Mouse (Mus musculus) heart, postnatal 36 days (tissue): ENCODE data around the gene Mat2b. TPM values are rescaled to one million over a fixed set of nuclear protein-coding genes. Genes with fewer than 3 reads are reported as not detected.
"Not testable (repeated sequence)": the region's sequence is repeated elsewhere in the genome, so short reads cannot be mapped to it uniquely, and the experiment has no call there.

Experiments used
- DNase-seq, 2 experiments: peaks; one replicate each; pipeline ENCODE4 v3.0.0; 2021 to 2022
- intact Hi-C: fragments of 180-260 bp; cut with DNase I; formaldehyde crosslinking; loops from one replicate; pipeline ENCODE4 v1.15.1; 2025
- total RNA-seq, 2 experiments: library from RNA; stranded (reverse); gene quantifications; 2 replicates each; pipeline ENCODE4 v1.2.3; 2021

Gene Mat2b
- 100 to 1,000 TPM; 107 TPM for total RNA-seq

DNA sequence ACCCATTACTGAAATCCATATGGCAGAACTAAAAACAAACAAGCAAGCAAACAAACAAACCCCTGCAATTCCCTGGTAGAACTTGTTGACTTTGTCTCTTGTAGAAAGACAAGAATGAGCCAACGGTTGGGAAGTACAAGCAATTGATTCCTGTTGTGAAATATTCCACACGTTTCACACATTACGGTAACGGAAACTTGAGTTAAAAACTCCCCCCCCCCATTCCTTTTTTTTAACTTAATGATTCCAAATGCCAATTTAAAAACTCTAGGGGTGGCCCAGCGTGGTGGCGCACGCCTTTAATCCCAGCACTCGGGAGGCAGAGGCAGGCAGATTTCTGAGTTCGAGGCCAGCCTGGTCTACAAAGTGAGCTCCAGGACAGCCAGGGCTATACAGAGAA is at the start of gene Mat2b:
Mat2b (minus strand) TSS at position 101 of the 400 bp plus-strand sequence.
- no peak for DNase-seq
- intact Hi-C loops = no loop called here

DNA sequence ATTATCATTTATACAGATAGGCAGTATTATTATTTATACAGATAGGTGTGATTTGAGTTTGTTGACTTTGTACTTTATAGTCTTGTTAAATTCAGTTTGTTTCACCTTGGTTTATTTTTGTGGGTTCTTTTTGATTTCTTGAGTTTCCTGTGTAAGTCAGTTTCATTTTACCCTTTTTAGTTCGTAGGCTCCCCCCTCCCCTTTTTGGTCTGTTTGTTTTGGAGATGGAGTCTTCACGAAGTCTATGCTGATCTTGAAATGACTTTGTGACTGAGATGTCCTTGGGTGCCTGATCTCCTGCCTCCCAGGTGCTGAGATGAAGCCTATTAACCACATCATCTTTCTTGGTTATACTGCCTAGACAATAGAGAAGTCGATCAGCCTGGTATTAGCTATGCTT is 49.3 kb upstream of the Mat2b start:
- intact Hi-C loops = no loop called here
- no peak for DNase-seq

DNA sequence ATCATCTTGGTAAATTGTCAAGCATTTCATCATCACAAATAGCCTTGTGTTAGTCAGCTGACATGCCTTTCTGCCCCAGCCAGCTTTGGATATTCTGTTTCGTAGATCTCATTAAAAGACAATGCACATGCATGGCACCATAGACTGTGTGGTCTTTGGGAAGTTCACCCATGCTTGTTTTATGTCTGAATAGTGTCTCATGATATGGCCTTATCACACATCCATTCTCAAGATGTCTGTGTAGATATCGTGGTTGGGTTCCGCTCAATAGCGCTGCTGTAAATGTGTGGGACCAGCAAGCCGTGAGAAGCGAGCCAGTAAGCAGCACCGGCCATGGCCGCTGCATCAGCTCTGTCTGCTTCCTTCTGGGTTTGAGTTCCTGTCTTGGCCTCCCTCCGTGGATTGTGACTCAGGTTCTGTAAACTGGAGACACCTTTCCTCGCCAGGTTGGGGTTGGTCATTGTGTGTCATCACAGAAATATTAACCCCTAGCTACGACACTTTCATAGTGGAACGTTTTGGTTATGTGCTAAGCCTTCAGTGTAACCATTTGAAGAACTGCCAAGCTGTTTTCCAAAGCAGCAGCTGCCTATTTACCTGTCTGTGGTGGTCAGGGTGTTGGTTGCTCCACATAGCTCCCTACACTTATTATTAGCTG is 46.7 kb upstream of the Mat2b start:
- intact Hi-C loops = no loop called here
- no peak for DNase-seq

DNA sequence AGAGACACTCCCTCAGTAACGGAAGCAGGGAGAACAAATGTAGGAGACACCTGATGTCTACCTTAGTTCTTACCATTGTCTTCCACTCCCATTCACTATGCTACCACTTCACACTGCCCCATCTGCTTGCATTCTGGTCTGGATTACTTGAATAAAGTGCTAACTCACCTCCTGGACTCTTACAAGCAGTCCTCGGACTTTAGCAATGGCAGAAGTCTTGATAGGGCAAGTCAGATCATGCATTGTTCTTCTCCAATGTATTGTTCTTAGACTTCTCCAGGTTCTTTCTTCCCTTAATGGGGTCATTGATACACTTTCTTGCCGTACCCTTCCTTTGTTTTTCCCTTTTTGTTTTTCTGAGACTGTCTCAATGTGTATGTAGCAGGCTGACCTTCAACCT is 42.4 kb upstream of the Mat2b start:
- no peak for DNase-seq
- intact Hi-C loops = no loop called here

- intact Hi-C loops = loop anchor here (1.0 kb wide), 1 partner anchor 20 kb away; no protein-coding TSS in a partner anchor
- DNase-seq = no peak
Measured at GRCm38 (mm10) chr11:40734251-40734752, 39.3 kb upstream of the Mat2b start.

DNA sequence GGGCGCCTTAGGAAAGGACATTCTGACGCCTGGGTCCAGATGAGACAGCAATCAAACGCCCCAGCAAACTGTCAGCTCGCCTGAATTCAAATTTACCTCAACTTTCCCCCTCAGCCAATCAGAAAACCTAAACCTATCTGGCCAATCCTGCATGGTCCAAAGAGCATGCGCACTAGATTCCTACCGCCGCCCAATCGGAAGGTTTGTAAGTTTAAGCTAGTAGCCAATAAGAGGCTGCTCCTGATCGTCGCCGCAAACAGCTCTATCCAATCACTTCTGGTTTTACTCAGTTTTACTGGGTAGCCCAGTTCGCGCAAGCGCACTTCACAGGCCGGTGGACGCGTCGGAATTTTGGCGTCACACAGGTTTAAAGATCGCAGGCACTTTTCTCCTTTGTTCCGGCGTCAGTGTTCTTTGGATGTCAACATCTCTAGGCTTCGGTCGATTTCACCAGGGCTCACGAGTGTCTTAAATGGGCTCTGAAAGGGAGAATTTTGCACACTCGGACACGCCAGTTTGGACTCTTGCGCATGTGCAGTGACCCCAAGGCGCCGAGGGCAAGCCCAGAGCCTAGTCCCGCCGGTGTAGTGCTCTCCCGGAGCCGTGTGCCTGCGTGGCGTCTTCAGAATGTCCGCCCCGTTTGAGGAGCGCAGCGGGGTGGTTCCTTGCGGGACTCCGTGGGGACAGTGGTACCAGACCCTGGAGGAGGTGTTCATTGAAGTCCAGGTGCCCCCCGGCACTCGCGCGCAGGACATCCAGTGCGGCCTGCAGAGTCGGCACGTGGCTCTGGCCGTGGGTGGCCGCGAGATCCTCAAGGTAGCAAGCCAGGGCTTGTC is 38.6 kb upstream of the Mat2b start, which contains the start of the genes Hmmr and Nudcd2:
Hmmr (minus strand) TSS at position 84 of the 836 bp plus-strand sequence.
Nudcd2 (plus strand) TSS at position 329 of the 836 bp plus-strand sequence.
- DNase-seq = peak; percentile 86 to 91
- intact Hi-C loops = loop anchor here (1.0 kb wide), 2 partner anchors 21 to 41 kb away; no protein-coding TSS in a partner anchor

- DNase-seq = no peak
- intact Hi-C loops = loop anchor here (1.0 kb wide), 1 partner anchor 41 kb away; no protein-coding TSS in a partner anchor
Measured at GRCm38 (mm10) chr11:40732997-40733338, 38.0 kb upstream of the Mat2b start.

GRCm38 (mm10) chr11:40718324-40718723 is 23.3 kb upstream of the Mat2b start:
- intact Hi-C loops = no loop called here
- DNase-seq = no peak

DNA sequence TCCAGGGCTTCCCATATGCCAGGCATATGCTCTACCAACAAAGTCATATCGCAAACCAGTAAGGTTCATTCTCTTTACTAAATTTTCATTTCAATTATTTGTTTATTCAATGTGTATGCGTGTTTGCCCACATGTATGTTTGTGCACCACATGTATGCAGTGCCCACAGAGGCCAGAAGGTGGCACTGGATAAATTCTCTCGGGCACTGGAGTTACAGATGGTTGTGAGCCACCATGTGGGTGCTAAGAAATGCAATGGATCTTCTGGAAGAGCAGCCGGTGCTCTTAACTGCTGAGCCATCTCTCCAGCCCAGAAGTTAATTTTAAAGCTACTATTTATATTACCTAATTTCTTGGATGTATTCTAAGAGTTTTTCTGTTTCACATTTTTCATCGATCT is 20.5 kb upstream of the Mat2b start:
- DNase-seq = no peak
- intact Hi-C loops = no loop called here

- intact Hi-C loops = no loop called here
- peak; percentile 19 to 20 for DNase-seq
Measured at GRCm38 (mm10) chr11:40713858-40714257, 18.9 kb upstream of the Mat2b start.

DNA sequence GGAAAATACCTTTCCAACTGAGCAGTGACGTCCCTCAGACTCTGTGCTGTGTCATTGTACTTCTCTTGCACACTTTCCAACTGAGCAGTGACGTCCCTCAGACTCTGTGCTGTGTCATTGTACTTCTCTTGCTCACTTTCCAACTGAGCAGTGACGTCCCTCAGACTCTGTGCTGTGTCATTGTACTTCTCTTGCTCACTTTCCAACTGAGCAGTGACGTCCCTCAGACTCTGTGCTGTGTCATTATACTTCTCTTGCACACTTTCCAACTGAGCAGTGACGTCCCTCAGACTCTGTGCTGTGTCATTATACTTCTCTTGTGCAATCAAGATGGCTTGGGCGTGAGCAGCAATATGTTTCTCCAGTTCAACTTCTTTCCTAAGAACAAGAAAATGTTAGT is 14.9 kb upstream of the Mat2b start:
- intact Hi-C loops, DNase-seq: not testable (repeated sequence)

- intact Hi-C loops = no loop called here
- DNase-seq = peak; percentile 65 to 78
Measured at GRCm38 (mm10) chr11:40694311-40695087, 504 bp downstream of the Mat2b start.

GRCm38 (mm10) chr11:40693366-40693951 is 1.5 kb downstream of the Mat2b start:
- peak; percentile 67 to 70 for DNase-seq
- intact Hi-C loops = no loop called here

GRCm38 (mm10) chr11:40692511-40693365 is 2.3 kb downstream of the Mat2b start:
- intact Hi-C loops = loop anchor here (1.0 kb wide), 2 partner anchors 41 to 63 kb away; partner anchors contain the start of genes Ccng1, Hmmr and Nudcd2
- peak; percentile 94 to 96 for DNase-seq

DNA sequence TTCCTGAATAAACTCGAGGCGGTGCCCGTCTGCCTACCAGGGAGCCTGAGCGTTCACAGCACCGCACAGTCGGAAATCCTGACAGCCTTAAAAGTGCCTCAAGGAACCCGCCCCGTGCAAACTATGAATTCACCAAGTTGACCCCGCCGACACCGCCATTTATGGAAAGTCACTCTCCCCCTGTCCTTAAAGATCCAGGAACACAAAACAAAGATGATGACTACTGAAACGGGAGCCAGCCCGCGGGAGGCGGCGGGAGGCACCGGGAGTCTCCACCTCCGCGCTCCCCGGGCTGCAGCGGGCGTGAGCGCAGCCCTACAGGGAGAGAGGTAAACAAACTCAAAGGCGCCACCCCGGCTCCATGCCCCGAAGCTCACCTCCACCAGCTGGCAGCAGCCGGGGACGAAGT is 2.9 kb downstream of the Mat2b start:
- DNase-seq = no peak
- intact Hi-C loops = loop anchor here (1.0 kb wide), 2 partner anchors 41 to 63 kb away; partner anchors contain the start of genes Ccng1, Hmmr and Nudcd2

DNA sequence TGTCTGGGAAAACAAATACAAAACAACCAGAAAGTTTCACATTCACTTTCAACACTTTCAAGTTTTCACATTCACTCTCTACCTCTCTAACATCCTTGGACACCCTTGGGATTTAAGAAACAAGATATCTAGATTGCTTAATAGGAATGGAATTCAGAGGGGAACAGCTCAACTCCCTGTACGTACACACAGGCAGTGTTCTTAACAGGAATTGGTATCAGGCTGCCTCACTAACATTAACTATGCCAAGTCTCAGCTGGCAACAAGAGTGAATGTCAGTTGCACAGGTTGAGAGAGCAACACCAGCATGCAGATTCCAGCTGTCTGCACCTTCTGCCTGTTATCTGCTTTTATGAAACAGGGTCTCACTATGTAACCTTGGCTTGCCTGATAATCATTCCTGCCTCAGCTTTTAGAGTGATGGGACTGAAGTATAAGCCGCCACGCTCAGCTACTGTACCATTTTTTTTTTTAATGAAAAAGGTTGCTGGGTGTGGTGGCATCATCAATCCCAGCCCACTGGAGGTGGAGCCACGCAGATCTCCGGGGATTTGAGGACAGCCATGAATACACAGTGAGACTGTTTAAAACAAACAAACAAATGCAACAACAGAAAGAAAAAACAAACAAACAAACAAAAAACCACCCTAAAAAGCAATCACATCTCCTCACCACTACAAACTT is 4.4 kb downstream of the Mat2b start:
- DNase-seq = no peak
- intact Hi-C loops = no loop called here

- DNase-seq = no peak
- intact Hi-C loops = no loop called here
Measured at GRCm38 (mm10) chr11:40683295-40683694, 11.7 kb downstream of the Mat2b start.

GRCm38 (mm10) chr11:40682456-40682855 is 12.5 kb downstream of the Mat2b start:
- intact Hi-C loops = no loop called here
- DNase-seq = no peak

GRCm38 (mm10) chr11:40677169-40677568 is 17.8 kb downstream of the Mat2b start:
- peak in 1 of 2 experiments; percentile 19 for DNase-seq
- intact Hi-C loops = no loop called here
